Mouse (Mus musculus): Measurements from ENCODE around the gene Ppfibp2. TPM values are rescaled to one million over a fixed set of nuclear protein-coding genes. Genes with fewer than 3 reads are reported as not detected.

The Ppfibp2 gene
- polyA plus RNA-seq (2016; fragmentation: Nextera tagmentation; extraction: Ambion mirVana) = 8.7 and 9.3 TPM in 2 replicates

DNA sequence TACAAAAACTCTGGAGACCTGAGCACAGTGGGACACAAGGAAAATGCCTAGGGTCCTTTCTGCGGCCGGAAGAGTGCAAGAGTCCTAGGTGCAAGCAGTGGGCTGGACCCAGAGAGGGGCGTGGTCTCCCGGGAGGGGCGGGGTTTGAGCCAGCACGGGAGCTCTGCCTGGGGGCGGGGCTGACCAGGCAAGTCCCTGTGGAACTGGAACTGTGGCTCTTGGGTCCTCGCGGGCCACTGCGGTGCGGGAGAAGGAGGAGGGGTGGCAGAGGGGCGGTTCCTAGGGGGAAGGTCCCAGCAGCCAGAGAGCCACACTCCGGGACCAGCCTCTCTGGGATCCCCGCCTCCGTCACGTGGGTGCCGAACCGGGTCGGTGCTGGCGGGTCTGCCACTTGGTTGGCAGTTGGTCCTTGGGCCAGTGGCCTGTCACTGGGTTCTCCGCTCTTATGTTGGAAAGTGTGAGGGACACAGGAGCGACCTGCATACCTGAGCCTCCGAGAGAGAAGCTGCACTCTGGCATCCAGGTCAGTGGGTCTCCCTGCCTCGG lies at the start of gene Ppfibp2:
Ppfibp2 (plus strand) TSS at position 351 of the 546 bp plus-strand sequence.
- H3K9me3 ChIP-seq = no peaks in the 10 kb centered on the region
- peaks cover 17% of the 10 kb centered on the region for H3K4me1 ChIP-seq
- under 1% methylated on average over 23 of the region's 24 CpGs for WGBS
- H3K27ac ChIP-seq = peak within 1 kb of the TSS; percentile 75
- peak; percentile 85 for DNase-seq (ENCODE audit: extremely low spot score, low spot score)
- peaks cover 11% of the 10 kb centered on the region for H3K27me3 ChIP-seq (ENCODE audit: poor library complexity, severe bottlenecking)
- H3K4me3 ChIP-seq = peak within 1 kb of the TSS; percentile 69
- no peaks in the 10 kb centered on the region for H3K36me3 ChIP-seq (replicated peaks)

DNA sequence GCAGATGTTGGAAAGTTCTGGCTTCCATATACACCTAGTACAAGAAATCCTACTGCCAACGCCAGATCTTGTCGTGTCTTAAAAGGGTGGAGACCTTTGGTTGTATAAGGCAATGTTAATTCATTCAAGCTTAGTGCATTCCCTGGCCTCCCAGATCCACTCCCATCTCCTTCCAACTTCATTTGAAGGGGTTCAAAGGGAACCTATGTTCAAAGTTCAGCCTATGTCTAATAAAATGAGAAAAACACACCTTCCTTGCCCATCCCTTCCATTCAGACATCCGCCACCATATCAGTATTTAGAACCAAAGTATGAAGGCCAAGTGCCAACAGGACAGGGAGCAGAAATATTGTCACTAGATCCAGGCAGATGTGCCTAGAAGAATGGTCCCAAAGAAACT lies 47.1 kb upstream of the Ppfibp2 start:
- no peak overlapping the region for H3K27ac ChIP-seq
- 89% methylated on average over 3 of the region's 3 CpGs for WGBS
- H3K9me3 ChIP-seq = no peaks in the 10 kb centered on the region
- H3K27me3 ChIP-seq (ENCODE audit: poor library complexity, severe bottlenecking) = no peaks in the 10 kb centered on the region
- no peak for DNase-seq (ENCODE audit: extremely low spot score, low spot score)
- H3K4me3 ChIP-seq = no peak overlapping the region
- H3K4me1 ChIP-seq = no peaks in the 10 kb centered on the region
- H3K36me3 ChIP-seq (replicated peaks) = no peaks in the 10 kb centered on the region

DNA sequence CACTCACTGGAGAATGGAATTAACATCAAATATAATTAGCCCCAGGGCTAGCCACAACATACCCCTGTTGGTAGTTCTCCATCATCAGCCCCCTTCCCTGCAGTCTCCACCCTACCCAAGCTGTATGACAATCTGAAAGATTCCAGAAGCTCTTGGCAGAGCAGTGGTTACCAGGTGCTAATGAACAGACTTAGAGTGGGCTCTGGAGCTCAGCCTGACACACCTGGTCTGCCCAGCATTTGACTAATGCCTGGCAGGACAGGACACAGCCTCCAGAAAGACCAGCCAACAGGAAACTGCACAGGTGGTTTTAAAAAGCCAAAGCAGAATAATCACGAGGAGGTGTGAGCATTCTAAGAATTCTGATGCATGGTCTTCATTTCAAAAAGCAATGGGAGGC lies 41.5 kb upstream of the Ppfibp2 start:
- Histone ChIP-seq H3K9me3 (no peaks in the 10 kb centered on the region), H3K27ac (no peak overlapping the region), H3K27me3 (ENCODE audit: poor library complexity, severe bottlenecking) (no peaks in the 10 kb centered on the region), H3K36me3 (replicated peaks) (no peaks in the 10 kb centered on the region), H3K4me1 (no peaks in the 10 kb centered on the region), H3K4me3 (no peak overlapping the region)
- no peak for DNase-seq (ENCODE audit: extremely low spot score, low spot score)
- 88% methylated on average over 1 of the region's 1 CpGs for WGBS

DNA sequence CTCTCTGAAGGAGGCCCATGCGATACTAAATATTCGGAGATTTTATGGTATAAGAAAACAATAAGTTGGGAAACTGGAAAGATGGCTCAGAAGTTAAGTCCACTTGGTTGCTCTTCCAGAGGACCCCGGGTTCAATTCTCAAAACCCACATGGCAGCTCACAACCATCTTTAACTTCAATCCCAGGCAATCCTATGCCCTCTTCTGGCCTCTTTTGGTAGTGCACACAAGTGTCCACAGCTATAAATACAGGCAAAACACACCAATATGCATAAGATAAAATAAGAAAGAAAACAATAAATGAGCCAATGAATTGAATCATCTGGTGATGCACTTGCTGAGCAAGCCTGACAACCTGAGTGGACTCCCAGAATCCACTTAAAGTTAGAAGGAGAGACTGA lies 39.1 kb upstream of the Ppfibp2 start:
- no peaks in the 10 kb centered on the region for H3K36me3 ChIP-seq (replicated peaks)
- 82% methylated on average over 3 of the region's 3 CpGs for WGBS
- no peaks in the 10 kb centered on the region for H3K27me3 ChIP-seq (ENCODE audit: poor library complexity, severe bottlenecking)
- H3K4me3 ChIP-seq = no peak overlapping the region
- no peaks in the 10 kb centered on the region for H3K9me3 ChIP-seq
- no peak overlapping the region for H3K27ac ChIP-seq
- no peaks in the 10 kb centered on the region for H3K4me1 ChIP-seq
- no peak for DNase-seq (ENCODE audit: extremely low spot score, low spot score)

DNA sequence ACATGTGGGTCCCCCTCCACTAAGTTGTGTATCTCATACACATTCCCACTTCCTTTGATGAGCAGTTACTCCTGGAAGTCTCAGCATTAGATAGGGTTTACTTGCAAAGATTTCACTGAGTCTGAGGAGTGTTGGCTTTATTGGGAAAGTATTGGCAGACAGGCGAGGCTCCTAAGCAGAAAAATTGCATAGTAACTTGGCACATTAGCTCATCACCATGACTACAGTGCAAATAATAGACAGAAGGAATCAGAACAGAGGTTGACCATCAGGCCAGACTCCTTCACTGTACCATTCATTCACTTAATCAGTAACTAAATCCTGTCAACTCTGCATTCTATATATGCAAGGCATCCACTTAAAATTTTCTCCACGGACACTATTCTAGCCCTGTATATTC lies 34.3 kb upstream of the Ppfibp2 start:
- WGBS = 93% methylated on average over 2 of the region's 2 CpGs
- no peaks in the 10 kb centered on the region for H3K27me3 ChIP-seq (ENCODE audit: poor library complexity, severe bottlenecking)
- H3K4me3 ChIP-seq = no peak overlapping the region
- no peaks in the 10 kb centered on the region for H3K9me3 ChIP-seq
- DNase-seq (ENCODE audit: extremely low spot score, low spot score) = no peak
- no peak overlapping the region for H3K27ac ChIP-seq
- no peaks in the 10 kb centered on the region for H3K36me3 ChIP-seq (replicated peaks)
- no peaks in the 10 kb centered on the region for H3K4me1 ChIP-seq

DNA sequence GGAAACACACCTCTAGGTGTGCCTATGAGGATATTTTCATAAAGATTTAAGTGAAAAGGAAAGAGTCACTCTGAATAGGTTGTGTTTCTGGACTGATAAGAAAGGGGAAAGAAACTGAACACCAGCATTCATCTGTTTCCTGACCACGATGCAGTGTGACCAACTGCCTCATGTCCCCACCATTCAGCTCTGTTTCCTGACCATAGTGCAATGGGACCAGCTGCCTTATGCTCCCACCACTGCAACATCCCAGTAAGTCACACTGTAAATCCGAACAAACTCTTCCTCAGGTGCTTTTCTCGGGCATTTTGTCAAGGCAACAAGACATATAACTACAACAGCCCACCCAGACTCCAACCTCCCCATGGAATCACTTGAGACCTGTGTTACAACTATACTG lies 33.4 kb upstream of the Ppfibp2 start:
- no peak for DNase-seq (ENCODE audit: extremely low spot score, low spot score)
- Histone ChIP-seq H3K4me3 (no peak overlapping the region), H3K36me3 (replicated peaks) (no peaks in the 10 kb centered on the region), H3K27ac (no peak overlapping the region), H3K4me1 (no peaks in the 10 kb centered on the region), H3K27me3 (ENCODE audit: poor library complexity, severe bottlenecking) (no peaks in the 10 kb centered on the region), H3K9me3 (no peaks in the 10 kb centered on the region)
- 85% methylated on average over 3 of the region's 3 CpGs for WGBS

DNA sequence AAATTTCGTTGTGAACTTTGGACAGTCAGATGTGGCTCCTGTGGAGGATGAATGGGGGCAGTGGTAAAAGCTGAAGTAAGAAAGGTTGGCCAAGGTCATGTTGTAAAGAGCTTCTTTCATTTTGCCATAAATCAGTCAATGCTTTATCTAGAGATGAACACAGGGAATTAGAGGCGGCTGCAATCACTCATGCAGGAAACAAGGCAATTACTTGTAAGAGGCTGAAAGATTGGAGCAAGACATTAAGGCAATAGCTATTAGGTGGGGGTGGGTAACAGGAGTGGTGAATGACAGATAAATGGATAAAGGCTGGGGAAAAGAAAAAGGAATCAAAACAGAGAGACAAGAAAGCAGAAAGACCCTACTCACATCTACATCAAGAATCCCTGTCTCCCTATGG lies 31.3 kb upstream of the Ppfibp2 start:
- Histone ChIP-seq H3K4me3 (no peak overlapping the region), H3K4me1 (peaks cover 10% of the 10 kb centered on the region; the same call in 1 of the 2 replicates), H3K36me3 (replicated peaks) (no peaks in the 10 kb centered on the region), H3K27ac (no peak overlapping the region), H3K9me3 (no peaks in the 10 kb centered on the region), H3K27me3 (ENCODE audit: poor library complexity, severe bottlenecking) (no peaks in the 10 kb centered on the region)
- DNase-seq (ENCODE audit: extremely low spot score, low spot score) = no peak
- WGBS = 54% methylated on average over 2 of the region's 2 CpGs

DNA sequence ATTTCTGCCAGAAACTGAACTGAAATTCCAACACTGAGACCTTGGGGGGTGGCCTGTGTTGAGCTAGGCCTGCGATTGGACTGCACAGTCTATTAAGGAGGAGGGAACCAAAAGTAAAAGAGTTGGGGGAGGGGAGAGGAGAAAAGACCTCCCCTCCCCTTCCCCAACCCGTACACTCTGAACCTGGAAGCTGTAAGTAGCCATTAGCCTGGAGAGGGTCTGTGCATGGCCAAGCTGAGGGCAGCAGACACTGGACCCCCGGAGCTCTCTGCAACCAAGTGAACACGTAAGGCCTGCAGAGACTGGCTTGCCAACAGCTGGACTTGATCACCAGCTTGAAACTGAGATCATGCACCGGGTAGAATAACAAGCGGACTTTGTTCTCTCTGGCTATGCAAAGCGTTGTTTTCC lies 27.7 kb upstream of the Ppfibp2 start, which contains the start of gene Olfml1:
Olfml1 (plus strand) TSS at position 186 of the 411 bp plus-strand sequence.
- WGBS = 54% methylated on average over 7 of the region's 7 CpGs
- H3K4me1 ChIP-seq = peaks cover 10% of the 10 kb centered on the region; the same call in 1 of the 2 replicates
- no peaks in the 10 kb centered on the region for H3K27me3 ChIP-seq (ENCODE audit: poor library complexity, severe bottlenecking)
- H3K4me3 ChIP-seq = peak within 1 kb of the TSS; percentile 32
- peak; percentile 44 for DNase-seq (ENCODE audit: extremely low spot score, low spot score)
- H3K36me3 ChIP-seq (replicated peaks) = peaks cover 7% of the 10 kb centered on the region; the same call in 1 of the 2 replicates
- H3K27ac ChIP-seq = peak within 1 kb of the TSS; percentile 81
- 0 out of 2 replicates have a peak, but pooled peaks cover 4% of the 10 kb centered on the region for H3K9me3 ChIP-seq

DNA sequence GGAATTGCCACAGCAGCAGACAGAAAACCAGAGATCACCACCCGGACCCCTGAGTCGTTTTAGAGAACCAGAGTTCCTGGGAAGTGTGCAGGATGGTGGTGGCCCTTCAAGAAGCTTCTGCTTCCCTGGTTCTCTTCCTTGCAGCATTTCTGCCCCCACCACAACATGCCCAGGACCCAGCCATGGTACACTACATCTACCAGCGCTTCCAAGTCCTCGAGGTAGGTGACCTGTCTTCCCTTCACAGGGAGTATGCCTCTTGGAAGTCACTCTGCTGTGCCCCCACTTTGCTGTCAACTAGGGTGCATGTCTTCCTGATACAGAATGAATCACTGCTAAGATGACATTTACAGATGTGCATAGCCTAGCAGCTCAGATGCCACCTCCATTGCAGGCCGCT lies 27.3 kb upstream of the Ppfibp2 start:
- WGBS = 68% methylated on average over 5 of the region's 5 CpGs
- DNase-seq (ENCODE audit: extremely low spot score, low spot score) = no peak
- H3K4me1 ChIP-seq = peaks cover 10% of the 10 kb centered on the region; the same call in 1 of the 2 replicates
- peak overlapping the region; percentile 32 for H3K4me3 ChIP-seq
- H3K9me3 ChIP-seq = 0 out of 2 replicates have a peak, but pooled peaks cover 4% of the 10 kb centered on the region
- peak overlapping the region; percentile 81 for H3K27ac ChIP-seq
- H3K36me3 ChIP-seq (replicated peaks) = peaks cover 7% of the 10 kb centered on the region
- H3K27me3 ChIP-seq (ENCODE audit: poor library complexity, severe bottlenecking) = no peaks in the 10 kb centered on the region

DNA sequence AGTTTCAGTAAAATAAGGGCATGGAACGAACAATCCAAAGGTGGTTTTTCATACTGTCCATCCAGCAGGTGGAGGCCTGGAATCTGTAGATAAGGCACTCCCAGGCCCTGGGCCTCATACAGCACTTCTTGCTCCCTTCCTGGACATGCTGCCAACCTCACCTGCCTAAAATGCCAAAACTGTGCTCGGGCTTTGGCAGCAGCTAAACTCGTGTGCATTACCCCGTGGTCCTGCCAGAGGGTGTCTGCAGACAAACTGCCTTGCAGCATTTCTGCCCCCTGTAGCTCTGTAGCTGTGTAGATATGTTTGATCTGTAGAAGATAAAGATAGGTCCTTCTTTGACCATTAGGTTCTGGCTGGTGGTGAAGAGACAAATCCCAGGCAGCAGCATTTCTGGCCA lies 26.0 kb upstream of the Ppfibp2 start:
- H3K4me1 ChIP-seq = peaks cover 10% of the 10 kb centered on the region; the same call in 1 of the 2 replicates
- no peak for DNase-seq (ENCODE audit: extremely low spot score, low spot score)
- 0 out of 2 replicates have a peak, but pooled peaks cover 4% of the 10 kb centered on the region for H3K9me3 ChIP-seq
- 76% methylated on average over 4 of the region's 4 CpGs for WGBS
- H3K4me3 ChIP-seq = no peak overlapping the region
- H3K36me3 ChIP-seq (replicated peaks) = peaks cover 7% of the 10 kb centered on the region
- no peaks in the 10 kb centered on the region for H3K27me3 ChIP-seq (ENCODE audit: poor library complexity, severe bottlenecking)
- no peak overlapping the region for H3K27ac ChIP-seq

DNA sequence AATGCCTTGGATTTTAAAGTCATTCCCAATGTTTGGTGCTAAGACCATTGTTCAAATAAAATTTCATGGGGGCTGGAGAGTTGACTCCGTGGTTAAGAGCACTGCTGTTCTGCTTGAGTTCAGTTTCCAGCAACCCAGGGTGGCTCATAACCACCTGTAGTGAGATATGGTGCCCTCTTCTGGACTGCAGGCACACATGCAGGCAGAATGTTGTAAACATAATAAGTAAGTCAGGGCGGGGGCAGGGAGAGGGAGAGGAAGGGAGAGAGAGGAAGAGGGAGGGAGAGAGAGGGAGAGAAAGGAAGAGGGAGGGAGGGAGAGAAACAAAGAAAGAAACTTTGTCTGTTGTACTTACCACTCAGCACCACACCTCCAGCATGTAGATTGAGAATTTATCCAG lies 21.2 kb upstream of the Ppfibp2 start:
- 0 out of 2 replicates have a peak, but pooled peaks cover 4% of the 10 kb centered on the region for H3K9me3 ChIP-seq
- H3K27me3 ChIP-seq (ENCODE audit: poor library complexity, severe bottlenecking) = no peaks in the 10 kb centered on the region
- 57% methylated on average over 2 of the region's 2 CpGs for WGBS
- H3K27ac ChIP-seq = no peak overlapping the region
- DNase-seq (ENCODE audit: extremely low spot score, low spot score) = no peak
- no peaks in the 10 kb centered on the region for H3K4me1 ChIP-seq
- peaks cover 7% of the 10 kb centered on the region for H3K36me3 ChIP-seq (replicated peaks)
- H3K4me3 ChIP-seq = no peak overlapping the region

DNA sequence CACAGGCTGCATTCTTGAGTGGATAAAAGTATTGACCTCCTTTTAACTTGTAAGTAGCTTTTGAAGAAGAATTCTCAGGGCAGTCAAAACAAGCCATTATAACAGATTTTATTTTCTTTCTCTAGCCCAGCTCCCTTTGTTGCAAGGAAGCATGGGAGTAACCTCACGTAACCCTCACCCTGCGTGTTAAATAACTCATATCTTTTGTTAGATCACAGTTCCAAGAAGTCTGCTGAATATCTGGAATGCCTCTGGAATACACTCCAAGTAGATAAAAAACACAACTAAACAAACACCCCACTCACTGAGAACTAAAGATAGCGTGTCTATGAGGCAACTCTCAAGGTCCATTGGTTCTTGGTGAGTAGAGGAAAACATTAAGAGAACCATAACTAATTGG lies 20.7 kb upstream of the Ppfibp2 start:
- no peak overlapping the region for H3K4me3 ChIP-seq
- H3K27me3 ChIP-seq (ENCODE audit: poor library complexity, severe bottlenecking) = no peaks in the 10 kb centered on the region
- peaks cover 7% of the 10 kb centered on the region for H3K36me3 ChIP-seq (replicated peaks)
- no peaks in the 10 kb centered on the region for H3K4me1 ChIP-seq
- no peak for DNase-seq (ENCODE audit: extremely low spot score, low spot score)
- no peak overlapping the region for H3K27ac ChIP-seq
- 0 out of 2 replicates have a peak, but pooled peaks cover 4% of the 10 kb centered on the region for H3K9me3 ChIP-seq
- 75% methylated on average over 3 of the region's 3 CpGs for WGBS

DNA sequence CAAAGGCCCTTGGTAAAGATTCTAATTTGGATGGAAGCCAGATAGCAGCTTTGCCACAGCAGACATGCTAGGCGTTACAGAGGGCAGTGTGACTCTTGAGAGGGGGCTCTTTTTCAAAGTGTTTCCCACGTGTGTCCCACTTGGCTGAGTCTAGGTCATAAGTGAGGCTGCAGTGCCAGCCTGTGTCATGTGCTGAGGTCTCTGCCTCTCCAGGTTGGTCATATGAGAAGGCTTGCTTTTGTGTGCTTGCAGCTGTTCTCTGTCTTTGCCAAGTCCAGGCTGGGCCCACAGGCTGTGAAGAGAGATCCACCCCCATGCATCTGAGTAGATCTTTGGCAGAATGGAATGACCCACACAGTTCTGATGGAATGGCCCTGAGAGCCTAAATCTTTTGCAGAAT lies 2.4 kb upstream of the Ppfibp2 start:
- WGBS = 68% methylated on average over 2 of the region's 2 CpGs
- Histone ChIP-seq H3K4me3 (no peak overlapping the region), H3K27me3 (ENCODE audit: poor library complexity, severe bottlenecking) (peaks cover 11% of the 10 kb centered on the region), H3K9me3 (no peaks in the 10 kb centered on the region), H3K27ac (no peak overlapping the region), H3K36me3 (replicated peaks) (no peaks in the 10 kb centered on the region), H3K4me1 (peaks cover 17% of the 10 kb centered on the region)
- no peak for DNase-seq (ENCODE audit: extremely low spot score, low spot score)
